Mouse (Mus musculus) lung, postnatal 0 days (tissue): Measurements from ENCODE around the gene Lcp2.

Experiments
- CTCF ChIP-seq: IDR thresholded peaks from 2 replicates; pipeline ENCODE4 v1.5.1; 2016; ENCODE audit warnings: antibody characterized with exemption, mild to moderate bottlenecking
- EP300 ChIP-seq: IDR thresholded peaks from 2 replicates; pipeline ENCODE4 v1.6.1; 2016; ENCODE audit warnings: antibody characterized with exemption, mild to moderate bottlenecking, control low read depth

GRCm38 (mm10) chr11:34008214-34008613, 38.5 kb upstream of the Lcp2 start:
- TF ChIP-seq CTCF (no peak), EP300 (no peak)
